Mouse (Mus musculus) forebrain, embryonic 10.5 days (tissue): Measurements from ENCODE around the gene Rin2. TPM values are rescaled to one million over a fixed set of nuclear protein-coding genes. Genes with fewer than 3 reads are reported as not detected.
"Not testable (repeated sequence)": the region's sequence is repeated elsewhere in the genome, so short reads cannot be mapped to it uniquely, and the experiment has no call there.

Experiments
- DNase-seq: peaks from one replicate; pipeline ENCODE4 v3.0.0-alpha.2; 2017; ENCODE audit warnings: low spot score; ENCODE audit errors: extremely low spot score
- H3K27ac ChIP-seq: fragments of 300-500 bp; sonication (generic); 2 replicates; pipeline ENCODE4 v1.5.1; 2016; ENCODE audit warnings: mild to moderate bottlenecking
- H3K27me3 ChIP-seq: fragments of 300-500 bp; sonication (generic); 2 replicates; pipeline ENCODE4 v1.6.1; 2016; ENCODE audit warnings: mild to moderate bottlenecking; ENCODE audit not compliant: poor library complexity, severe bottlenecking
- H3K36me3 ChIP-seq: fragments of 300-500 bp; sonication (generic); replicated peaks from 2 replicates; pipeline ENCODE4 v1.6.1; 2016; ENCODE audit warnings: mild to moderate bottlenecking, moderate library complexity
- H3K4me1 ChIP-seq: fragments of 300-500 bp; sonication (generic); 2 replicates; pipeline ENCODE4 v1.6.1; 2016
- H3K4me3 ChIP-seq: fragments of 300-500 bp; sonication (generic); 2 replicates; pipeline ENCODE4 v1.5.1; 2016; ENCODE audit warnings: mild to moderate bottlenecking, moderate library complexity
- H3K9me3 ChIP-seq: fragments of 300-500 bp; sonication (generic); 2 replicates; pipeline ENCODE4 v1.6.1; 2016; ENCODE audit warnings: mild to moderate bottlenecking, moderate library complexity
- WGBS: fragments of 180-500 bp; shearing (Covaris S2); methylation state at CpG from one replicate; pipeline ENCODE4 v1.1.7; 2016; 5-methylcytosine and 5-hydroxymethylcytosine counted together
- polyA plus RNA-seq: library from polyadenylated mRNA; unstranded; fragments of >200 nt; fragmentation: Nextera tagmentation; extraction: Ambion mirVana; gene quantifications from 2 replicates; pipeline ENCODE4 v1.2.1, GENCODE M21; 2016

The Rin2 gene
- polyA plus RNA-seq, 1 experiment from 2014 or later: 10.1 TPM

- H3K27ac ChIP-seq, H3K4me1 ChIP-seq, H3K9me3 ChIP-seq, H3K27me3 ChIP-seq, H3K4me3 ChIP-seq, H3K36me3 ChIP-seq, DNase-seq: not testable (repeated sequence)
- WGBS: 83% methylated on average over 2 of the region's 2 CpGs
These were observed 47.3 kb downstream of the Rin2 start for GRCm38 (mm10) chr2:145722304-145722703.

DNA sequence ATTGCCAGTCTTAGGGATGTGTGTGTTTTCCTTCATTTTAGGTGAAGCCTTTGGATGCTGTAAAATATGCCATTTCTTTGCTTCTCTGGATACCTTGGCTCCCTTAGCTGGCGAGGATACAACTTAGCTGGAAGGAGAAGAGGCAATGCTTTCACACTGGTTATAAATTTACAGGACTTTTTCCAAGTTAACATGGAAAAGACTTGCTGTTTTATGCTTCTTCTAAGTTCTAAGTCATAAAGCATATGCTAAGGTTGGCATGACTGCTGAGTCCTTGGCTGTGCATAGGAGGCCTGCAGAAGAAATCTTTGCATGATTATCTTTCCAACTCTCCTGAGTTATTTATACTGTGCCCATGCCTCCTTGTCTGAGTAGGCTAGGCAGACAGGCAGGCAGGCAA lies 49.3 kb downstream of the Rin2 start:
- Histone ChIP-seq H3K4me3 (no peak overlapping the region), H3K9me3 (no peaks in the 10 kb centered on the region), H3K27me3 (no peaks in the 10 kb centered on the region), H3K36me3 (no peaks in the 10 kb centered on the region), H3K4me1 (no peaks in the 10 kb centered on the region), H3K27ac (no peak overlapping the region)
- DNase-seq: no peak
- 80% methylated on average over 1 of the region's 1 CpGs for WGBS

DNA sequence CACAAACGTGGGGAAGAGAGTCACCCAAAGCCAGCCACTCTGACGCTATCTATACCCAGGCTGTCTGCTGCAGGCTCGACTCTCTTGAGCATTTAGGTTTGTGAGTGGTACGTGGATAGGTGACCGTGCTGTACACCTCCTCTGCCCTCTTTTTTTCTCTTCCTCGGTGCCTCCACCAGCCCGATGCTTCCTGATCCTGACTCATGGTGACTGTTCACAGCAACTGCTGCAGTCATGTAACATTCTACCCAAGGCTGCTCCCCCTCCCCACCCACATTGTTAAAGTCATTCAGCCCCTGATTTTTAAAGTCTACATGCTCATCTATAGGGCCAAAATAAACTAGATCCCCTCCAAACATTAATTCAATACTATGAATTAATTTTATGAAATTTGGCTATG lies 54.4 kb downstream of the Rin2 start:
- Histone ChIP-seq H3K9me3 (no peaks in the 10 kb centered on the region), H3K4me3 (no peak overlapping the region), H3K4me1 (no peaks in the 10 kb centered on the region), H3K36me3 (no peaks in the 10 kb centered on the region), H3K27ac (no peak overlapping the region), H3K27me3 (peaks cover under 1% of the 10 kb centered on the region; the same call in 1 of the 2 replicates)
- 81% methylated on average over 7 of the region's 7 CpGs for WGBS
- DNase-seq: no peak

- Histone ChIP-seq H3K36me3 (no peaks in the 10 kb centered on the region), H3K27me3 (peaks cover 10% of the 10 kb centered on the region), H3K4me3 (no peak overlapping the region), H3K4me1 (no peaks in the 10 kb centered on the region), H3K27ac (no peak overlapping the region), H3K9me3 (no peaks in the 10 kb centered on the region)
- 82% methylated on average over 9 of the region's 9 CpGs for WGBS
- DNase-seq: no peak
These were observed 55.3 kb downstream of the Rin2 start for GRCm38 (mm10) chr2:145730189-145730880.

- Histone ChIP-seq H3K4me1 (no peaks in the 10 kb centered on the region), H3K36me3 (no peaks in the 10 kb centered on the region), H3K9me3 (no peaks in the 10 kb centered on the region), H3K27ac (no peak overlapping the region), H3K27me3 (peaks cover 15% of the 10 kb centered on the region), H3K4me3 (no peak overlapping the region)
- WGBS: 84% methylated on average over 7 of the region's 7 CpGs
- DNase-seq: no peak
These were observed 55.9 kb downstream of the Rin2 start for GRCm38 (mm10) chr2:145730905-145731304.

DNA sequence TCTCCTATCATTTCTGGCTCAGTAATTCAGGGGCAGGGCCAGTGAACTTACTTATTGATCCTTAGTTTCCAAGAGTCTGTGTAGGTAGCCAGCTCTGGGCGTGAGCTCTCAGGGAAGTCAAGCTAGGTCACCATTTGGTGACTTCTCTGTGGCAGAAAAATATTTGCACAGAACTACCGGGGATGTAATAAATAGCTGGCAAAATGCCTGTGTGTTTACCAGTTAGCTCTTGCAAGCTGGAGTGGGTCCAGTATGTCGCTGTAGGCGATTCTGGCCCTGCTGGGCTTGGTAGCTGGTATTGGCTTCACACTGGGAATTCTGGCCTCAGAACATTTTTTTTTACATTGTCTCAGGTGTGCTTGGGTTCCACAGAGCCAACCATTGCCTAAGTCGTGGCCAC lies 60.1 kb downstream of the Rin2 start:
- no peak overlapping the region for H3K4me3 ChIP-seq
- DNase-seq: no peak
- H3K4me1 ChIP-seq: peaks cover 8% of the 10 kb centered on the region
- H3K9me3 ChIP-seq: no peaks in the 10 kb centered on the region
- no peak overlapping the region for H3K27ac ChIP-seq
- WGBS: 90% methylated on average over 5 of the region's 5 CpGs
- peaks cover 41% of the 10 kb centered on the region for H3K27me3 ChIP-seq
- no peaks in the 10 kb centered on the region for H3K36me3 ChIP-seq

DNA sequence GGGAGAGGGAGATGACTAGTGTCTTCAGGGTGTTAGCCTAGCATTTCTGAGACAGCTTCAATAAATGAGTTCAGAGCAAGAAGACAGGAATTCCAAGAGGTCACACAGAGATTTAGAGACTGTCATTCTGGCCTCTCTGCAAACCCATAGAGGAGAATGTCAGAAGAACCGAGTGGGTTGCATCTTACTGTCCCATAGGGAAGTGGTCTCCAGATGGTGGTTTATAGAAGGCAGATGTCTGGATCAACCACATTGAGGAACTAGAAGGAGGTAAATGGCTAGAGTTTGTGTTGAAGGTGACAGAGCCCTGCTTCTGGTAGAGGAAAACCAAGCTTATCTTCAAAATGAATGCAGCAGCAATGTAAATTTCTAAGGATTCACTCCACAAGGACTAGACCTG lies 61.5 kb downstream of the Rin2 start:
- WGBS: 89% methylated on average over 1 of the region's 1 CpGs
- no peaks in the 10 kb centered on the region for H3K9me3 ChIP-seq
- no peak overlapping the region for H3K4me3 ChIP-seq
- H3K4me1 ChIP-seq: peaks cover 8% of the 10 kb centered on the region
- H3K27ac ChIP-seq: no peak overlapping the region
- no peaks in the 10 kb centered on the region for H3K36me3 ChIP-seq
- no peak for DNase-seq
- peaks cover 45% of the 10 kb centered on the region for H3K27me3 ChIP-seq

DNA sequence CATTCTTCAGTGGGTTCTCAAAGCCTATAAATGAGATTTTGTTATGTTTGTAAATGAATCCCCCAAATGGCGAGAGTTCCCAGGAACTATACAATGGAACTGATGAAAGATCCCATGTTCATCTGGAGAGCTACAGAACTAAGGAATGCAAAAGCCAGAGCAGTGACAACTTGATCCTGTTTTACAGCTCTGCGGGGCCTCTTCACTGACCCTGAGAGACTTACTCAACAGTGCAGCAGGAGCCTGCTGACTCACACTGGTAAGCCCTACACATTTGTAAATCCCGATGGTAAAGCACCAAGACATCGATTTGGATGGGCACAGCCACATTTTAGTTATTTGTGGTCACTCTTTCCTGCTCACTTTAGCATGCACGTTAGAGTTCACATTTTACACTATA lies 62.2 kb downstream of the Rin2 start:
- H3K27me3 ChIP-seq: peaks cover 48% of the 10 kb centered on the region
- H3K27ac ChIP-seq: no peak overlapping the region
- 26% methylated on average over 5 of the region's 5 CpGs for WGBS
- H3K9me3 ChIP-seq: no peaks in the 10 kb centered on the region
- peaks cover 8% of the 10 kb centered on the region for H3K4me1 ChIP-seq
- no peak overlapping the region for H3K4me3 ChIP-seq
- DNase-seq: no peak
- no peaks in the 10 kb centered on the region for H3K36me3 ChIP-seq

- no peaks in the 10 kb centered on the region for H3K36me3 ChIP-seq
- no peaks in the 10 kb centered on the region for H3K9me3 ChIP-seq
- H3K4me1 ChIP-seq: peaks cover 8% of the 10 kb centered on the region
- DNase-seq: no peak
- 92% methylated on average over 5 of the region's 5 CpGs for WGBS
- H3K27ac ChIP-seq: no peak overlapping the region
- H3K27me3 ChIP-seq: peaks cover 49% of the 10 kb centered on the region
- no peak overlapping the region for H3K4me3 ChIP-seq
These were observed 65.7 kb downstream of the Rin2 start for GRCm38 (mm10) chr2:145740729-145741128.

DNA sequence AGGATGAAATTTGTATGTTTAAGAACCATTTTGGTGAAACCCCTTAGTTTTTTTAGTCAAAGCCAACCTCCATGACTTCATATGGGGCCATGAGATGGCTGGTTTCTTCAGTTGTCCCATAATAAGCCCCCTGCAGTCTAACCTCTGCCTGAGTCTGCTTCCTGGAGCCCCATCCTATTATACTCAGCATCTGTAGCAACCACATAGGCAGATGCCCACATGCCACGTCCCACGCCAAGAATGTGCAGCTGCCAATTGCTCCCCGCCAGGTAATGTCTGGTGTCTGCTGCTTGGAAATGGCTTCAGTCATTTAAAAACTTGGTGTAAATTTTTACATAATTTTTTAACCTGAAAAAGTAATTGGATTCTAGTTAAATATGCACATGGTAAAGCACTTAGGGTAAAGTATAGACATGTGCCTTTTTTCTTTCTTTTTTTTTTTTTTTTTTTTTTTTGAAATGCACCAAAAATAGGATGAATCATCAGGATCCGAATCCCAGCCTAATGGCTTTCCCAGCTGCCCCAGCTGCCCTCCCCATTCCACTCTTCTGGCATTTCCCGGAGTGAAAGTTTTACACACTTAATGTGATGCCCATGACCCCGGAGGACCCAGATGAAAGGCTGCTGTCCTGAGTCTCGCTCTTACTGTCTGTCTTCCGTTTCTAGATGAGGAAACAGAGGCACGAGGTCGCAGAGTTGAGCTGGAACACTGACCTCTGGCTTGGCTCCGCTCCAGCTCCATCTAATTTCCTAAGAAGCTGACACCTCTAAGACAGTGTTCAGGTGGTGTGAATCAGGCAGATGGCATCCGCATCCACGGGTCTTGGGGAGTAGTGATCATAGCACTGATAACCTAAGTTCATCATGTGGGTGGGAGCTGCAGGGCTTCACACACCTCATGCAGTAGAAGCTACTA lies 68.0 kb downstream of the Rin2 start:
- H3K4me1 ChIP-seq: no peaks in the 10 kb centered on the region; the same call in 1 of the 2 replicates
- 86% methylated on average over 13 of the region's 13 CpGs for WGBS
- no peak overlapping the region for H3K27ac ChIP-seq
- H3K36me3 ChIP-seq: no peaks in the 10 kb centered on the region
- no peak for DNase-seq
- peaks cover 40% of the 10 kb centered on the region for H3K27me3 ChIP-seq
- H3K9me3 ChIP-seq: no peaks in the 10 kb centered on the region
- no peak overlapping the region for H3K4me3 ChIP-seq

DNA sequence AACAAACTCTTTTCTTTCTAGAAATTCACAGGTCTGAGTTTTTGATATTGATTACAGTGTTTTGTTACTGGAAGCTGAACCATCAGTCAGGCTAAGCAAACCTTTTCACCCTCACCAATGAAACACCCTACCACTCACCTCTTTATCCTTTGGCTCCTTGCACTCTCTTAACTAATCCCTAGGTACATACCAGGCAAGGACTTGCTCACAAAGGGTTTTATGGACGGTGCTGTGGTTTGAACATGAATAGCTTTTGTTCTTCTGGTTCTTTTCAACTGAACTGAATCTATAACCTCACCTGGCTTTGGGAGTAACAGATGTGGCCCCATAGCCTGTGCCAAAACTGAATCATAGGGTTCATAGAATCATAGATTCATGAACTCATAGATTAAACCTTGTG lies 71.4 kb downstream of the Rin2 start:
- H3K4me1 ChIP-seq: peaks cover 14% of the 10 kb centered on the region
- DNase-seq: no peak
- WGBS: 49% methylated on average over 1 of the region's 1 CpGs
- H3K9me3 ChIP-seq: no peaks in the 10 kb centered on the region
- H3K36me3 ChIP-seq: no peaks in the 10 kb centered on the region
- H3K27me3 ChIP-seq: peaks cover 18% of the 10 kb centered on the region; the same call in 1 of the 2 replicates
- no peak overlapping the region for H3K27ac ChIP-seq
- H3K4me3 ChIP-seq: no peak overlapping the region

DNA sequence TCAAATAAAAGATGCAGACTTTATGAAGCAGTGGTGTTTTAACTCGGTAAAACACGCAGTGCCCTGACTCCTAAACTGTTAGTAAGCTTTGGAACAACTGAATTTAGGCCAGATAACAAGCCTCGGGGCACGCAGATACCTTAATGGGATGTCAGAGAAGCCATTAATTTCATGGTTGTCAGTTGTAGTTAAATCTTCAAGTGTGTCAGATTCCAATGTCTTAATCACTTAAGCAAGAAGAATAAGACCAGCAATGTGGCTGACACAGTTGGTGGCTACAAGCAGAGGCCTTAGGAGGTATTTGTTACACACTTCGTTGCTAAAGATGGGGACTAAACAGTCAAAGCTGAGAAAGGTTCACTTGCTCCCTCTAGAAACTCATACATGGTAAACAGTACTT lies 74.6 kb downstream of the Rin2 start:
- WGBS: 63% methylated on average over 5 of the region's 5 CpGs
- H3K27ac ChIP-seq: no peak overlapping the region
- DNase-seq: no peak
- H3K9me3 ChIP-seq: no peaks in the 10 kb centered on the region
- H3K27me3 ChIP-seq: no peaks in the 10 kb centered on the region
- peaks cover 14% of the 10 kb centered on the region for H3K4me1 ChIP-seq
- H3K4me3 ChIP-seq: no peak overlapping the region
- H3K36me3 ChIP-seq: no peaks in the 10 kb centered on the region

DNA sequence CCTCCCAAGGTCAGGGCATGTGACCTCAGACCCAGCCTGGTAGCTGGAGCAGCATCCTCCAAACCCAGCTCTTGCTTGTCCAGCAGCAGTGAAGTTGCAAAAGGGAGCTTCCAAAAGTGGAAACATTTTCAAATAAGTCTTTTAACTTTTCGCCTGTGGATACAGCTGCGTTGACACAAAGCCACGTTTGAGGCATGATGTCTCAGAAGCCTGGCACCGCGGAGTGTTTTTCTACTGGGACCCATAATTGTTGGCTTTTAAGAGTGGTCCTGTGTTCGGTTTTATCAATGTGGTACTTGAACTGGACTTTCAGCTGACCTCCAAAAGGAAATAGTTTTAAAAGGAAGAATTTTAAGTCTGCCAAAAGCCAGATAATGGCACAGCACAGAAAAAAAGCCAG lies 77.6 kb downstream of the Rin2 start:
- H3K27ac ChIP-seq: no peak overlapping the region
- H3K4me3 ChIP-seq: no peak overlapping the region
- no peaks in the 10 kb centered on the region for H3K36me3 ChIP-seq
- H3K4me1 ChIP-seq: peaks cover 30% of the 10 kb centered on the region
- DNase-seq: no peak
- no peaks in the 10 kb centered on the region for H3K27me3 ChIP-seq
- H3K9me3 ChIP-seq: no peaks in the 10 kb centered on the region
- WGBS: 89% methylated on average over 6 of the region's 6 CpGs
